Mouse (Mus musculus) hindbrain, postnatal 0 days (tissue): ENCODE results near the gene Dgkd. TPM values are rescaled to one million over a fixed set of nuclear protein-coding genes. Genes with fewer than 3 reads are reported as not detected.

Experiments used
- ATAC-seq: fragments of 200-750 bp; cut with Nextera tagmentation; 2 replicates; pipeline ENCODE4 v1.8.0; 2017; ENCODE audit warnings: mild to moderate bottlenecking, moderate TSS enrichment, moderate library complexity
- DNase-seq: peaks from one replicate; pipeline ENCODE4 v3.0.0-alpha.2; 2015; ENCODE audit warnings: low spot score
- H3K27ac ChIP-seq: fragments of 300-500 bp; sonication (generic); 2 replicates; pipeline ENCODE4 v1.5.1; 2014; ENCODE audit warnings: mild to moderate bottlenecking
- H3K27me3 ChIP-seq: fragments of 300-500 bp; sonication (generic); 2 replicates; pipeline ENCODE4 v1.6.1; 2014; ENCODE audit warnings: low read length, mixed read lengths; ENCODE audit not compliant: insufficient read depth
- H3K36me3 ChIP-seq: fragments of 300-500 bp; sonication (generic); 2 replicates; pipeline ENCODE4 v1.6.1; 2014; ENCODE audit warnings: low read length, mixed read lengths; ENCODE audit not compliant: insufficient read depth
- H3K4me1 ChIP-seq: fragments of 300-500 bp; sonication (generic); 2 replicates; pipeline ENCODE4 v1.6.1; 2014; ENCODE audit warnings: antibody characterized with exemption, low read length, mixed read lengths; ENCODE audit not compliant: insufficient read depth
- H3K4me2 ChIP-seq: fragments of 300-500 bp; sonication (generic); 2 replicates; pipeline ENCODE4 v1.6.1; 2014; ENCODE audit warnings: low read depth, mild to moderate bottlenecking, low read length, moderate library complexity, mixed read lengths
- H3K4me3 ChIP-seq: fragments of 300-500 bp; sonication (generic); 2 replicates; pipeline ENCODE4 v1.5.1; 2014; ENCODE audit warnings: low read length
- H3K9ac ChIP-seq: fragments of 300-500 bp; sonication (generic); replicated peaks from 2 replicates; pipeline ENCODE4 v1.6.1; 2014; ENCODE audit warnings: mild to moderate bottlenecking, low read length, moderate library complexity, mixed read lengths
- H3K9me3 ChIP-seq: fragments of 300-500 bp; sonication (generic); 2 replicates; pipeline ENCODE4 v1.6.1; 2016; ENCODE audit warnings: low read length, mixed read lengths
- CTCF ChIP-seq: IDR thresholded peaks from 2 replicates; pipeline ENCODE4 v1.5.1; 2016; ENCODE audit warnings: antibody characterized with exemption, control low read depth, low read depth
- WGBS: fragments of 180-500 bp; shearing (Covaris S2); extraction: QIAGEN DNeasy Blood & Tissue Kit; methylation state at CpG from one replicate; pipeline ENCODE4 v1.1.7; 2014; 5-methylcytosine and 5-hydroxymethylcytosine counted together
- polyA plus RNA-seq: library from polyadenylated mRNA; unstranded; fragments of >200 nt; fragmentation: Nextera tagmentation; extraction: Ambion mirVana; gene quantifications from 2 replicates; pipeline ENCODE4 v1.2.1, GENCODE M21; 2015
- total RNA-seq: library from RNA; depleted of rRNA; stranded (reverse); fragments of >200 nt; gene quantifications from 2 replicates; pipeline ENCODE4 v1.2.3, GENCODE M21; 2014

Gene Dgkd
- total and polyA plus RNA-seq, 2 experiments from 2014 or later = 33.5 to 78.0 TPM

GRCm38 (mm10) chr1:87854851-87855251 lies 1.8 kb downstream of the Dgkd start:
- DNase-seq (no peak), ATAC-seq (no peak)
- Histone ChIP-seq H3K27ac (no peak overlapping the region; the same call in 1 of the 2 replicates), H3K36me3 (no peaks in the 10 kb centered on the region), H3K9ac (peak overlapping the region; percentile 31; the same call in 1 of the 2 replicates), H3K4me3 (peak overlapping the region; percentile 95), H3K9me3 (no peaks in the 10 kb centered on the region), H3K27me3 (no peaks in the 10 kb centered on the region), H3K4me1 (peaks cover 11% of the 10 kb centered on the region), H3K4me2 (peak overlapping the region; percentile 96)
- peak; percentile 11; the same call in 1 of the 2 replicates for TF ChIP-seq CTCF
- 39% methylated on average over 2 of the region's 2 CpGs for WGBS

GRCm38 (mm10) chr1:87855522-87855921 lies 2.4 kb downstream of the Dgkd start:
- H3K4me2 ChIP-seq = peak overlapping the region; percentile 96
- ATAC-seq = no peak
- H3K27ac ChIP-seq = no peak overlapping the region
- WGBS = 84% methylated on average over 1 of the region's 1 CpGs
- H3K4me3 ChIP-seq = no peak overlapping the region
- peaks cover 11% of the 10 kb centered on the region for H3K4me1 ChIP-seq
- no peaks in the 10 kb centered on the region for H3K27me3 ChIP-seq
- no peaks in the 10 kb centered on the region for H3K36me3 ChIP-seq
- H3K9ac ChIP-seq = no peak overlapping the region
- TF ChIP-seq CTCF = no peak
- no peak for DNase-seq
- no peaks in the 10 kb centered on the region for H3K9me3 ChIP-seq

- DNase-seq = no peak
- no peak for ATAC-seq
- TF ChIP-seq CTCF = no peak
- H3K4me3 ChIP-seq = no peak overlapping the region
- H3K9me3 ChIP-seq = no peaks in the 10 kb centered on the region
- no peak overlapping the region for H3K4me2 ChIP-seq
- no peaks in the 10 kb centered on the region for H3K27me3 ChIP-seq
- H3K36me3 ChIP-seq = no peaks in the 10 kb centered on the region
- WGBS = 71% methylated on average over 3 of the region's 3 CpGs
- H3K9ac ChIP-seq = no peak overlapping the region
- no peak overlapping the region for H3K27ac ChIP-seq
- H3K4me1 ChIP-seq = peaks cover 11% of the 10 kb centered on the region
These were observed 3.7 kb downstream of the Dgkd start for GRCm38 (mm10) chr1:87856823-87857222.

GRCm38 (mm10) chr1:87858031-87858430 lies 4.9 kb downstream of the Dgkd start:
- DNase-seq (no peak), ATAC-seq (no peak)
- Histone ChIP-seq H3K9me3 (no peaks in the 10 kb centered on the region), H3K36me3 (no peaks in the 10 kb centered on the region), H3K4me3 (no peak overlapping the region), H3K9ac (no peak overlapping the region), H3K4me1 (peaks cover 11% of the 10 kb centered on the region), H3K27ac (no peak overlapping the region), H3K27me3 (no peaks in the 10 kb centered on the region), H3K4me2 (no peak overlapping the region)
- no peak for TF ChIP-seq CTCF
- WGBS = 100% methylated on average over 1 of the region's 1 CpGs

- WGBS = 89% methylated on average over 2 of the region's 2 CpGs
These were observed 5.4 kb downstream of the Dgkd start for GRCm38 (mm10) chr1:87858529-87858928.

GRCm38 (mm10) chr1:87863602-87864001 lies 10.5 kb downstream of the Dgkd start:
- WGBS = 60% methylated on average over 3 of the region's 3 CpGs
- DNase-seq (no peak), ATAC-seq (no peak)
- Histone ChIP-seq H3K27ac (no peak overlapping the region), H3K4me2 (no peak overlapping the region), H3K9ac (no peak overlapping the region), H3K27me3 (no peaks in the 10 kb centered on the region), H3K9me3 (no peaks in the 10 kb centered on the region), H3K4me3 (no peak overlapping the region), H3K36me3 (no peaks in the 10 kb centered on the region), H3K4me1 (no peaks in the 10 kb centered on the region)
- TF ChIP-seq CTCF = no peak

More at GRCm38 (mm10) chr1:87858529-87858928, 5.4 kb downstream of the Dgkd start:
- H3K27ac ChIP-seq = no peak overlapping the region
- ATAC-seq (no peak), DNase-seq (no peak)
- no peak for TF ChIP-seq CTCF
- H3K4me1 ChIP-seq = peaks cover 11% of the 10 kb centered on the region
- no peak overlapping the region for H3K4me3 ChIP-seq
- no peak overlapping the region for H3K4me2 ChIP-seq
- H3K36me3 ChIP-seq = no peaks in the 10 kb centered on the region
- no peaks in the 10 kb centered on the region for H3K9me3 ChIP-seq
- H3K27me3 ChIP-seq = no peaks in the 10 kb centered on the region
- H3K9ac ChIP-seq = no peak overlapping the region

- DNase-seq = no peak
- H3K4me1 ChIP-seq = no peaks in the 10 kb centered on the region
- H3K36me3 ChIP-seq = no peaks in the 10 kb centered on the region
- H3K4me2 ChIP-seq = no peak overlapping the region
- no peak for TF ChIP-seq CTCF
- ATAC-seq = no peak
- no peak overlapping the region for H3K9ac ChIP-seq
- H3K27ac ChIP-seq = no peak overlapping the region
- H3K4me3 ChIP-seq = no peak overlapping the region
- H3K27me3 ChIP-seq = no peaks in the 10 kb centered on the region
- no peaks in the 10 kb centered on the region for H3K9me3 ChIP-seq
These were observed 11.8 kb downstream of the Dgkd start for GRCm38 (mm10) chr1:87864889-87865288.
